Mouse (Mus musculus) kidney, postnatal 4 days (tissue): ENCODE measurements around the gene Spata45.

Experiments
- DNase-seq, 2 experiments: peaks; one replicate each; pipeline ENCODE4 v3.0.0; 2021; ENCODE audit warnings: mixed read lengths in 2 of 2

Gene Spata45

DNA sequence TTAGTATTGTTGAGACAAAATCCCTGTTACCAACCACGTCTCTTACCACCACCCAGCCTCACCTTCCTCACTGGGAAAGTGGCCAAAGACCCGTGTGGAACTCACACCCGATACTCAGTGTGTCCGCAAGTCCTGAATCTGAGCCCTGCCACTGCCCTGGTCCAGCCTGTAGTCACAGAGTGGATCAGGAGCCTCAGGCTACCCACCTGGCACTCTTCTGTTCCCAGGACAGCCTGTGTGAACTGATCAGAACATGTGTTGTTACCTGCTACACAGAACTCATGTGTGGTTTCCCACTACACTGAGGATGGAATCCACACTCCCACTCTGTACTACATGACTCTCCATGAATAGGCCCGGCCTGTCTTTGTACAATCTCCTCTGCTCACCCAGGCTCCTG is 5.7 kb downstream of the Spata45 start:
- no peak for DNase-seq

DNA sequence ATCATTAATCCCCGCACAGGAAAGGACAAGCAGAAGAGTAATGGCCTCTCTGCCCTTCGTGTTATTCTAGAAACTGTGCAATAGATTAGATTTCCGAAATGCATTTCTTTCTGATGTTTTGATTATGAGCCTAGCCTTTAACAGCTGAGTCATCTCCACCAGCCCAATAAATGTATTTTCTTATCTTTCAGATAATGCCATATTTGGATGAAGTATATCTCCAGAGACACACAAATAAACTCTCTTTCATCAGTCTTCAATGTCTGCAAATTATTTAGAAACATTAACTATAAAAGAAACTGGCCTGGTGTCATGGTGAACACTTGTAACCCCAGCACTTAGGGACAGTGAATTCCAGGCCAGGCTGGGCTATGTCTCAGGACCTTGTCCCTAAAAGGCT is 6.2 kb downstream of the Spata45 start:
- DNase-seq, result peak; percentile 22 to 38

DNA sequence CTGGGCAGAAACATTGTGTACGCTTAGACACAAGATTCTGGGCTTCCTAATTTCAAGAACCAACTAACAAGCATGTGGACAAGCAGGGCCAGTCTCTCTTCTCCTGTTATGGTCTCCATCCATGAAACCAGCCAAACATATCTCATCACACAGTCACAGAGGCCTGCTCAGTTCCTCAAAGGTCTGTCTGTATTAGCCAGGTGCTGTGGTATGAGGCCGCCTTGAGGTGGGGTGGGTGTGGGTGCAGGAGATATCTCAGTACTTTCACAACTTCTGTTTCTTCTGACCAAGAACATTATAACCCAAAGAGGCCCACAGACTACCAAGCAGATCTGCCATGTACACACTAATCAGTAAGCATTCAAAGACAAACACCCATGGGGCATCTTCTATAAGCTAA is 8.8 kb downstream of the Spata45 start:
- DNase-seq, result no peak

DNA sequence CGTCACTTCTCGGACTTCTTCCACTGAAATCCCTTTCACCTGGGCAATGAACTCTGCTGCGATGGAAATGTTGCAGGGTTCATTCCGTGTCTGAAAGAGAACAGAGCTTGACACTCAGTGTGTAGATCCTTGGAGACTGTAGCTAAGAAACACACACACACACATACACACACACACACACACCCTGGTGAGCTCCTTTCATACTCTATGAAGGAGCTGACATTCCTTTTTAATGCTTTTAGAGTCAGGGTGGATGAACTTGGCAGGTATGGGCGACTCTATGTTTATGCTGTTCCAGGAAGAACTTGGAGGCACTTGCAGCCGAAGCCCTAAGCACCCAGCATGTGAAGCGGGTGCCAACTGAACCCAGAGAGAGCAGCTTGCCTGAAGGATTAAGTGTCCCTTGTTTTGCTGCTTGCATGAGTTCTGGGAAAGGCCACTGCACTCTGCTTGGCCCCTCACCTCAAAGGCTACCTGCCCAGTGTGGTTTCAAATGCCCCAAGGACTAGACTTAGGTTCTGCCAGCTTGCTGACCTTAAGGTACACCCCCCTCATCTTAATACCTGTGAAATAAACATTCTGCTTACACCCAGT is 9.9 kb downstream of the Spata45 start:
- DNase-seq, result no peak

DNA sequence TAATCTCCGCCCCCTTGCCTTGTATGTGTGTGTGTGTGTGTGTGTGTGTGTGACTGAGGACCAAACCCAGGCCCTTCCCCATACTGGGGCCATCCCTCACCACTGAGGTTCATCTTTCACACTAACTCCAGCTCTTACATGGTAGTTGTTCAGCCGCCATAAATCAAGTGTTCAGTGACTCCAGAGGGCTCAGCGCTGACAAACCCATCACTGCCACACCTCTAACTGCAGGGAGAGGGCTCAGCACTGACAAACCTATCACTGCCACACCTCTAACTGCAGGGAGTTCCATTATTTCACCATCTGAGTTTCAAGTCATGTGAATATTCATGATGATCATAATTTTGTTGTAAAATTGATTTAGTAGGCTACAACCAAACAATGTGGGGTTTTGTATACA is 17.1 kb downstream of the Spata45 start:
- no peak for DNase-seq

DNA sequence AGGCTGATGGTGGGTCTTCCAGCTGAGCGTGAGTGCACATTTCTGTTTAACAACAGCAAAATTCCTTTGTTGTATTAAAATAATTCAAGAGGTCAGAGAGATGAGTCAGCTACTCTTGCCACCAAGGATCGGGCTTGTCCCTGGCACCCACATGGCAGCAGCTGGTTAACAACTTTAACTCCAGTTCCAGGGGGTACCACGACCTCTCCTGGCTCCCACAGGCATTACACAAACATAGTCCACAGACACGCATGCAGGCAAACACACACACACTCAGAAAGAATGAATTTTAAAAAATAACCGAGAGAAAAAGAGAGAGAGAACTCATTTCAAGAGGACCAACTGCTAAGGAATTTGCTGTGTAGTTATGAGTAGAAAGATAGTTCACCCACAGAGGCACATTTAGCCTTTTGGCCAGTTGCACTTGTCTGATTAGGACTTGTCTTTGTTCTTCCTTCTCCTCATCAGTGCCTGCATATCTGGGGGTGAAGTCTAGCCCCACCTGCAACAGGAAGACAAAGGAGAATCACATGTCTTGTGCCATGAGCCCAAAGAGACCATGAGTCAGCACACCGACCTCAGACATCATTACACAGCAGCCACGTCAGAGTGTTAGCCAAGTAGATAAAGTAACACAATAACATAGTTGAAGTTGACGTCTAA is 18.6 kb downstream of the Spata45 start:
- peak in 1 of 2 experiments; percentile 26 for DNase-seq

DNA sequence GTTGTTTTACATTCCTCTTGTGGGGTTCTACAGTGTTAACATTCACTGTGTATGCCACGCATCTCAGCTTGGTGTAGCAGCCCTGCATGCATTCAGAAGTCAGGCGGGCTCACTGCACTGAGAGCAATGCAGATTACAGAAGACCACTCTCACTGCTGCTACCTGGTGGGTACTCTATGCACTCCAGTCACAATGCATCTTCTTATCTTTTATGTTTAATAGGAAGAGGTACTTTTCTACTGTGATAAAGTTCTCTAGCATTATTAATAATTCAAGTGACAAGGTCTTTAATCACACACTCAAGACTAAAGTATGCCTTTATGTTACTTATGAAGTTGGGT is 19.1 kb downstream of the Spata45 start:
- DNase-seq, result no peak

DNA sequence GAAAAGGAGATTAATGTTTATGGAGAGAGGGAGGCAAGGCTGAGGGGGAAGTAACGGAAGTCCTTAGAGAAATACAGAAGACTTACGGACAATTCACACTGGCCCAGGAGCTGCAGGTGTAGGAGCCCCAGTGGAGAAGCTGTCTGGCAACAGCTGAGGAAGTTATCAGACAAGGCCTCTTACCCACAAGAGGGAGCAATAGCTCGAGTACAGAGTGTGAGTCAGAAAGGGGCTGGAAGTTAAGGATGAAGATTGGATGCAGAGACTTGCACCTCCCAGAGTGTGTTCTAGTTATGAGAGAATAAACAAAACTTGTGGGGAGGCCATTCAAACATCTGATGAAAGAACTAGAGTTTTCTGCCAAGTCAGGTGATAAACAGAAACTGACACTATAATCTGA is 21.0 kb downstream of the Spata45 start:
- no peak for DNase-seq

DNA sequence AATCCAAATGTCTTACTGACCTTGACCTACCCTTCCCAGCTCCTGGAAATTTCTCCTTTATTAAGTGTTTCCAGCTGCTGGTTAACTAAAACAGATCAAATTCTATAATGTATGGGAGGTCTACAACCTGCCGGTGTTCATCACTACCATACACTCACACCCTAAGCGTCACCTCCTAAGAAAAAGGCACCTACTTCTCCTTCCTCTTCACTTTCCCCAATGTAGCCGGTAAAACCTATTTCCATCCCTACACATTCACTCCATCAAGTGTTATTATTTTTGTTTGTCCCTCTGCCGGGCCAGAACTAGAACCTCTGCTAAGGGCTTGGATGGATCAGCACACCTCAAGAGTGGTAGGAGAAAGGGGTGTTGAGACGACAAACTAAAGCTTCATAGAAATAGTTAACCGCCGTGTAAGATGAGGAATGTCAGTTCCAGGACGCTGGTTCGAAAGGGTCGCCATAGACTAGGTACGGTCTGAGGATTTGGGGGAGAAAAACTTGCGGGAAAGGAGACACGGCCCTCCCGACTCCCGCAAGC is 25.9 kb downstream of the Spata45 start:
- no peak for DNase-seq

DNA sequence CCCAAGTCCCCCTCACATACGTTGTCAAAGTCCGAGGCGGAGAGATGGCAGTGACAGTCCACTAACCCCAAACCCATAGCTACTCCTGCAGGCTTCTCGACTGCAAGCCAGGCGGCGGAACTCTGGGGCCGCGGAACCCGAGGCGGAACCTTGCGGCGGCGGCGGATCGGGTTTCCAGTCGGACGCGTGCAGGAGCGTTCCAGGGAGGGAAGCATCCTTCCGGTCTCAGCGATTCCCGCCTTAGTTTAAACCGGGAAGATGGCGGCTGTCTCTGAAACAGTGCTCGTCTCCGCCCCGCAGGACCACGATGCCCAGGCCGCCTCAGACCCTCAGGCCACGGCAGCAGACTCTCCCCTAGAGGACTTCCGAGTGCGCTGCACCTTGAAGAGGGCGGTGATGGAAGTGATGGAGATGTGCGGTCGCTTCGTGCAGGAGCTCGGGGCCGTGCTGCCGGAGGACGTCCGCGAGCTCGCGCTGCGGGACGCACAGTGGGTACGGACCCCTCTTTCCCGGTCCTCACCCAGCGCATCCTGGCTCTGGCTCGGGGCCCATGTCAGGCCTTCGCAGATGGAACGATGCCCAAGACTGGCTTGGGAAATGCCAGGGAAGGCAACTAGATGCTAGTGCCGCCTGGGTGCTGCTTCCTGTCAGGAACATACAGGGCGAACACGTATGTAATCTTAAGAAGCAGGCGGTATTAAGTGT is 26.5 kb downstream of the Spata45 start, which contains the start of the genes Tatdn3 and Nsl1:
Gene Tatdn3 (minus strand): TSS at position 152 of the 705 bp plus-strand sequence.
Gene Nsl1 (plus strand): TSS at position 232 of the 705 bp plus-strand sequence.
- DNase-seq, result peak; percentile 93 to 94

DNA sequence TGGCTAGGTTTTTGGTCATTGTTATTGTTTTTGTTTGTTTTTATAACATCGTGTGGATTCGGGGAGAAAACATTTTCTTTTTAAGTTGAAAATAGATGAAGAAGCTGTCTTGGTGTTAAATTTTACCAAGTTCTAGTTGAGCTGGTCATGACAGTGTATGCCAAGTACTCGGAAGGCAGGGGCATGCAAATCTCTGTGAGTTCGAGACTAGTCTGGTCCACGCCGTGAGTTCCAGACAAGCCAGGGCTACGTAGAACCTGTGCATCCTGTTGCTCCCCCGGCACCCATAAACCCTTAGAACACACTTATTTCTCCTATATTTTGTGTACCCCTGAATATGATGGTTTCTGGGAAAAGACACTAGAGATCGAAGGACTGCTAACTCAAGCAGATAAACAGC is 27.3 kb downstream of the Spata45 start:
- no peak for DNase-seq

DNA sequence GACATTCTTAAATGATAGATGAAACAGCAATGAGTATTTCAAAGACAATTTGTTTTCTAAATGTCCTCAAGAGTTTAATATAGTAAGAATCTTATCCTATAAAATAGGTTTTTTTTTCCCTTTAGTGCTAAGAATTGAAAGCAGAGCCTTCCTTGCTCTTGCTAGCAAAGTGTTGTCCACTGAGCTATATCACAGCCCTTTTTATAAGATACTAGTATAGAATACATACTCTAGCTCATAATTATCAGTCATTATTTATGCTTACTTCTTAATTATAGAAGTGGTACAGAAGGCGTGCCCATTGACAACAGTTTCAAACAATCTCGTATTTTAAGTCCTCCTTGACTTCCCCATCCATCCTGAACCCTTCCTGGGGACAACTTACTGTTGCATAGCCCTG is 28.1 kb downstream of the Spata45 start:
- DNase-seq, result no peak

DNA sequence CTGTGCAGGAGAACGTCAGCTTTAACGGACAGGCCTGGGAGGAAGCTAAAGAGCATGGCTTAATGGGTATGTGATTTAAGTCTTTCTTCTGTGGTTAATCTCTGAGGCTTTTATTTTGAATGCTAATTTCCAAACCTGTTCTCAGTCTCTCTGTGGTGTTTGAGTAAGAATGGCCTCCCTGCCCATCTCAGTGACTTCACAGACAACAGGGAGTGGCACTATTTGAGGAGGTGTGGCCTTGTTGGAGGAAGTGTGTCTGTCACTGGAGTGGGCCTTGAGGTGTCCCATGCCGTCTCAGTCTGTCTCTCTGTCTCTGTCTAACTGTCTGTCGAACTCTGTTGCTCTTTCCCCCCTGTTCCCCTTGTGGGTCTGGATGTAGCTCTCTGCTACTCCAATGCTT is 28.7 kb downstream of the Spata45 start:
- no peak for DNase-seq

DNA sequence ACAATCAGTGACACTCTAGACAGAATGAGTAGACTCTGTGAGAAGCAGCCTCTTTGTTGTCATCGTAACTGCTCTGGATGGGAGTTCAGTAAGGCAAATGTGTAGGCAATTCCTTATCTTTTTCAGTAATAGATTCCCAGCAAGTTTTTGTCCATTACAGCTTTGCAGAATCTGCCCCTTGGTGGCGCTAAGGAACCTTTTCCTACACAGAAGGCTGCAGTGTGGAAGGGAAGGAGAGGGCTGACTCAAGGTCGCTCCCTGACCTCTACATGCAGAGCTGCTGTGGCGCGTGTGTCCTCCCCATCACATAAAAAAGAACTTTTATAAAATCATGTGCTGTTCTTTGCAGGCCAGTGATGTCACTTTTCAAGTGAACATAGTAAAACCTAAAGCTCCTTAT is 31.9 kb downstream of the Spata45 start:
- peak; percentile 52 to 57 for DNase-seq

DNA sequence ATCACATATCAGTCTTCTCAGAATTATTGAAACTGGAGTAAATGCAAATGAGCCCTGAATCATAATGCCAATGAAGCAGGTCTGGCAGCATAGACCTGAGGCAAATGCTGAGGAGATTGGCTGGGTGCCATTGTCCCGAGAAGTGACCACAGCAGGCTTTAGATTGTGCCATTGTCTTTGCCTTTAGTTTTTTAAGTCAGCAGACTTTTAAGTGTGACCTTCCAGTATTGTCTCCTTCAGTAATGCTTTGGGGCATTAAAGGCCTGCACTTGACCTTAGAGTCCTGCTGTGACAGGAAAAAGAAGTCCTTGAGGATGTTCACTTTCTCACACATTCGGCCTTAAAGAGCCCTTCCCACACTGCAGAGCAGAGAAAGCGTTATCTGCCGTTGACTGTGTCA is 33.8 kb downstream of the Spata45 start:
- DNase-seq, result no peak

DNA sequence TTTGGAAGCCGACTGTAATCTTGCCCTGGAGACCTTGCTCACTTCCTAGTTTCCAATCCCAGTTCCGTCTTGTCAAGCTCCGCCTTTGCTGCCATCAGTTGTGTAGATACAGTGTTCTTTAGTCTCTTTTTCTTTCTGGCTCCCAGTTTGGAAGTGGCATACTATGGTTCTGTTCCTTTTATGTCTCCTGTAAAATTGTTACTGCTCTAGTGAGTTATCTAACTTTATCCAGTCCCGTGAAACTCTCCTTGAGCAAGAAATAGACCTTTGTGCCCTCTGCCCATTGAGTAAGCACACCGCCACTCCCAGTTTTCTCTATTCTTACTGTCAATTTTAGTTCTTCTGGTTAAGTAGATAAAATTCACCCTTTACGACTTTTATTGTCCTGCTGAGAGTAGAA is 35.2 kb downstream of the Spata45 start:
- no peak for DNase-seq

DNA sequence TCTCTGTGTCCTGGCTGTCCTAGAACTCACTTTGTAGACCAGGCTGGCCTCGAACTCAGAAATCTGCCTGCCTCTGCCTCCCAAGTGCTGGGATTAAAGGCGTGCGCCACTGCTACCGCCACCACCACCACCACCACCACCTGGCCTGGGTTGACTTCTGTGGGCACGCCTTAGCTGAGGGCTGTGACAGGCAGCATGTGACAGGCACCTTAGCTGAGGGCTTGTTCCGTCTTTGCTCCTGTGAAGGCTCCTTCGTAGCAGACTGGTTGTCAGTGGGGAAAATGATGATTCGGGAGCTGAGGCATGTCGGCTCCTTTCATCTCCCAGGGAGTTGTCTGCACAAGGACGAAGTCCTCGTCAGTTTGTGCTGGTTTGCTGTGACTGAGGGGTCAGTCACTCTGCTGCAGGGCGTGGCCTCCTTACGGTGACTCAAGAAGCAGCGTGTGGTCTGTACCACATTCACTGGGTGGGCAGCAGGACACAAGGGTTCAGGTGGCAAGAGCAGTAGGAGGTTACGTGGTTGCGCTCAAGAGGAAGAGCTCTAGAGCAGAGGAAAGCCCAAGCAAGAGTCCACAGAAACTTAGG is 36.0 kb downstream of the Spata45 start:
- DNase-seq, result no peak

DNA sequence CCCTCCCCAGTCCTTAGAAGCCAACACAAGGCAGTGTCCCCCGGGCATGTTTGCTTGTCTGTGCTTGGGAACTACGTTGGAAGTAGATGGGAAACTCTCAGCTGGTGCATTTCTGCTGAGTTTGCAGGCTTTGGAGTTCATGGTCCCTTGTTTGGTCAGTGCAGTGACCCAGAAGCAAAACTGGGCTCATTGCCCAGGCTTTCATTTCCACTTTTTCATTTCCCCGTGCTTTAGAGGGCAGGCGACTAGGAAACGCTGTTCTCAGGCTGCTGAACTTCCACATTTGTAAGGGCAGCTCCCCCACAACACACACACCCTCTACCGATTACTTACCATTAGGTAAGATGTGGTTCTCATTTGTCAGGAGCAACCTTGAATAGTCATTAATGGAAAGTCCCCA is 36.6 kb downstream of the Spata45 start:
- DNase-seq, result peak; percentile 75 to 82

DNA sequence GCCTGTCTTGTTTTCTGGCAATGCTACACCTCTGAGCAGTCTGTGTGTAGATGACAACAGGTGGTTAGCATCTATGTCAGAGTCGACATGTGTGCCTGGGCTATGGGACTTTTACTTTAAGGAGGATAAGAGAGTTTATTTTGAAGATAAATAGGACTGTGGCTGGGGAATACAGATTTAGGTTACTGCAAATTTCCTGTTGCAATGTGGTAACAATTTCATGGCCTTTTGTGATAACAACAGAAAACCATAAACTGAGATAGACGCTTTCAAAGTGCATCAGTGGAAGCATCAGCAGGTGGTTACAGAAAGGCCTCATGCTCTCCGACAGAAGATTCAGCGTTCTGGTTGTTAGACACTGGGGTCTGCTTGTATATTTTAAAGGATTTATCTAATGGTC is 37.0 kb downstream of the Spata45 start:
- no peak for DNase-seq

DNA sequence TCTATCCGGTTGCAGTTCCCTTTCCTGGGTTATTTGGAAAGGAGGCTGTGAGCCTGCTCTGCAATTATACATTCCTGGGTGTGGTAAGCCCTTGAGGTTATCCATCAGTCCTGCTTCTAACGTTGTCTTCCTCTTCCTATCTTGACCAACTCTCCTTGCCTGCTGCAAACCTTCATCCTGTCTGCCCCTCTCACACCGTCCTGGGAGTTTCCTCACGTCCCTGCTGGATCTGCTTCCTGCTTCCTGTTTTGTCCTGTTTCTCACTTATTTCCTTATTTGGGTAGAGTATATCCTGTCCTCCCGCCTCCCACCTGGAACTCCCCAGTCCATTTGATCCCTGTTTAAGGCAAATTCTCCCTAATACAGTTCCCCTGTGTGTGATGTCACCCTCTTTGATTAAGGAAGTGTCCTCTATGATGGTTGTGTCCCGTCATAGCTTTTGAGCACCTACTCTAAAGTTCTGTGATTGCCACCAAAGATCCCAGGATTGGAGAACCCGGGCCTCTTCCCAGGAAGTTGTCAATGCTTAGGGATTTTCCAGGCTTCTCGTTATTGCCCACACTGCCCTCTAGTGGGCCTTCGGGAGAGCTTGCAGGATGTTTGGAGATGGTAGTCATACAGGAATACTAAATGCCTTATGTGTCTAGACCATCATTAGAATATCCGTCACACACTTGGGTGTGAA is 38.9 kb downstream of the Spata45 start:
- DNase-seq, result peak; percentile 74 to 81

DNA sequence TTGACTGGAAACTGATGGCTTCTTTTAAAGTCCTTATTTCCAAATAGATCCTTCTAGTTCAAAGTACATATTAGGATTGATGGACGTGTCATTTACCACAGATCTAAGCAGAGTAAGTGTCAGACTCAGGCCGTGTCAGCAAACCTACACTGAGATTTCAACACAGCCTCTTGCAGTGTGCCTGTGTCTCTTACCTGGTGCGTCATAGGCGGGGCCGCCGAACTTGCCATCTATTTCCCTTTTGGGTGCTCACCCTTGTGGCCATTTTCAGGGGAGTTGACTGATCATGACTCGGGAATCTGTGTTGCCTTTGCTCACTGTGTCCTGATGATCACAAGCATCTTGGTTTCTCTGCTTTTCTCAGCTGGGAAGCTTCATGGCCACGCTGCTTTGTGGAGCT is 46.8 kb downstream of the Spata45 start:
- no peak for DNase-seq

DNA sequence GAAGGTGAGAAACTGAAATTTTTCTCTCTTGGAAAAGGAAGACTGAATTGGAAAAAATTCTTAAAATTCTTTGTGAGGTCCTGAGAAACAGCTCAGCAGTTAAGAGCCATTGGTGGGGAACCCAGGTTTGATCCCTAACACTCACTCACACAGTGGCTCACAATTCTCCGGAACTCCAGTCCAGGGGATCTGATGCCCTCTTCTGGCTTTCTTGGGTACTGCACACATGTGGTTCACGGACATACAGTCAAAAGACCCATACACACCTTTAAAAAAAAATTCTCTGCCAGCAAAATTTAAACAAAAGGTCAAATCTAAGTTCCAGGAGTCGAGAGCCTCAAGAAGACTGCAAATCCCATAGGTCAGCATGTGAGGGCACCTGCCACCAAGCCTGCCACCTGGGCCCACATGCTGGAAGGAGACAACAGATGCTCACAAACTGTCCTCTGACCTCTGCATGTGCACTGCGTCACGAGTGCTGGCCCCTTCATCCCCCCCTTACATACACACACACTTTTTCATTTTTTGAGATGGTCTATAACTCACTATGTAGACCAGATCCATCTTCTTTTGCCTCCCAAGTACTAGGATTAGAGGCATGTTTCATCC is 48.6 kb downstream of the Spata45 start:
- DNase-seq, result peak; percentile 80 to 82

DNA sequence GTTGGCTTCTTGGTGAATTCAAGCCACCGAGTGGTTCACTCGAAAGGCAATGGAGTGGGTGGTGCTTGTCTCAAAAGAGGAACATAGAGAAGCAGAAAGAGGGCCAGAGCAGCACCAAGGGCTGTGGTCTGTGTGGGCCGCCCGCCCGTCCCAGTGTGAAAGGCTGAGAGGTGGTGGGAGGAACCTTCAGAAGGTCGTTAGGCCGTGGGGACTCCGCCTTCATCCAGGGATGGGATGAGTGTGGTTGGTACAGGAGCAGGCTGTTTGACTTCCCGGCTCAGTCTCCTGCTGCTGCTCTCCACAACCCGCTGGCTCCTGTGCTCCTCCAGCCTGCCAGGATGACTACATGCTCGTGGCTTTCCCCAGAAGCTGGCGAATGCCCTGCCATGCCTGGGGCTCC is 49.2 kb downstream of the Spata45 start:
- DNase-seq, result no peak
